Mouse (Mus musculus) neural tube, embryonic 15.5 days (tissue): ENCODE measurements at regions not wholly inside any gene's neighbourhood (a gene's known extent, or its start where the extent isn't known, plus 50 kb on each side); places are given as distances from the start of the nearest gene placed in this dataset.

Source experiments
- ATAC-seq: fragments of 200-750 bp; cut with Nextera tagmentation; 2 replicates; pipeline ENCODE4 v1.8.0; 2017; ENCODE audit warnings: mild to moderate bottlenecking, moderate TSS enrichment, moderate library complexity; ENCODE audit not compliant: low FRiP score
- H3K27ac ChIP-seq: fragments of 300-500 bp; sonication (generic); replicated peaks from 2 replicates; pipeline ENCODE4 v1.5.1; 2015; ENCODE audit warnings: mild to moderate bottlenecking, inconsistent platforms
- H3K27me3 ChIP-seq: fragments of 300-500 bp; sonication (generic); replicated peaks from 2 replicates; pipeline ENCODE4 v1.6.1; 2015; ENCODE audit warnings: inconsistent platforms
- H3K36me3 ChIP-seq: fragments of 300-500 bp; sonication (generic); 2 replicates; pipeline ENCODE4 v1.6.1; 2015; ENCODE audit warnings: inconsistent platforms
- H3K4me1 ChIP-seq: fragments of 300-500 bp; sonication (generic); 2 replicates; pipeline ENCODE4 v1.6.1; 2015; ENCODE audit warnings: inconsistent platforms
- H3K4me2 ChIP-seq: fragments of 300-500 bp; sonication (generic); 2 replicates; pipeline ENCODE4 v1.6.1; 2015; ENCODE audit warnings: inconsistent platforms, mild to moderate bottlenecking, moderate library complexity
- H3K4me3 ChIP-seq: fragments of 300-500 bp; sonication (generic); replicated peaks from 2 replicates; pipeline ENCODE4 v1.5.1; 2015; ENCODE audit warnings: mild to moderate bottlenecking, inconsistent platforms
- H3K9ac ChIP-seq: fragments of 300-500 bp; sonication (generic); replicated peaks from 2 replicates; pipeline ENCODE4 v1.6.1; 2015; ENCODE audit warnings: mild to moderate bottlenecking, inconsistent platforms
- H3K9me3 ChIP-seq: fragments of 300-500 bp; sonication (generic); replicated peaks from 2 replicates; pipeline ENCODE4 v1.6.1; 2016; ENCODE audit warnings: inconsistent platforms
- WGBS: fragments of 180-500 bp; shearing (Covaris S2); methylation state at CpG from one replicate; pipeline ENCODE4 v1.1.7; 2015; ENCODE audit warnings: mixed read lengths; 5-methylcytosine and 5-hydroxymethylcytosine counted together

- no peaks in the 10 kb centered on the region for H3K27me3 ChIP-seq
- H3K9me3 ChIP-seq, result no peaks in the 10 kb centered on the region
- no peak overlapping the region for H3K4me3 ChIP-seq
- no peak overlapping the region for H3K27ac ChIP-seq
- H3K36me3 ChIP-seq, result no peaks in the 10 kb centered on the region
- H3K9ac ChIP-seq, result no peak overlapping the region
- H3K4me1 ChIP-seq, result no peaks in the 10 kb centered on the region
- no peak overlapping the region for H3K4me2 ChIP-seq
- WGBS, result 90% methylated on average over 4 of the region's 4 CpGs
- no peak for ATAC-seq
Observed at GRCm38 (mm10) chr16:9208602-9209001, 378.7 kb downstream of the 1810013L24Rik start.

- H3K4me1 ChIP-seq, result no peaks in the 10 kb centered on the region
- H3K4me3 ChIP-seq, result no peak overlapping the region
- no peaks in the 10 kb centered on the region for H3K9me3 ChIP-seq
- H3K9ac ChIP-seq, result no peak overlapping the region
- no peaks in the 10 kb centered on the region for H3K27me3 ChIP-seq
- no peak for ATAC-seq
- no peak overlapping the region for H3K27ac ChIP-seq
- H3K36me3 ChIP-seq, result no peaks in the 10 kb centered on the region
- 80% methylated on average over 6 of the region's 6 CpGs for WGBS
- no peak overlapping the region for H3K4me2 ChIP-seq
Observed at GRCm38 (mm10) chr16:9211485-9211884, 381.6 kb downstream of the 1810013L24Rik start.

GRCm38 (mm10) chr16:9215131-9215530, 385.2 kb downstream of the 1810013L24Rik start:
- no peak for ATAC-seq
- Histone ChIP-seq H3K27me3 (no peaks in the 10 kb centered on the region), H3K9me3 (no peaks in the 10 kb centered on the region), H3K4me1 (no peaks in the 10 kb centered on the region; the same call in 1 of the 2 replicates), H3K36me3 (no peaks in the 10 kb centered on the region), H3K4me3 (no peak overlapping the region), H3K9ac (no peak overlapping the region), H3K27ac (no peak overlapping the region), H3K4me2 (no peak overlapping the region)
- 81% methylated on average over 1 of the region's 1 CpGs for WGBS

- WGBS, result 84% methylated on average over 7 of the region's 7 CpGs
- Histone ChIP-seq H3K27ac (no peak overlapping the region), H3K4me2 (no peak overlapping the region), H3K9ac (no peak overlapping the region), H3K4me1 (no peaks in the 10 kb centered on the region; the same call in 1 of the 2 replicates), H3K9me3 (no peaks in the 10 kb centered on the region), H3K4me3 (no peak overlapping the region), H3K36me3 (no peaks in the 10 kb centered on the region), H3K27me3 (no peaks in the 10 kb centered on the region)
- ATAC-seq, result no peak
Observed at GRCm38 (mm10) chr16:9217361-9217760, 387.5 kb downstream of the 1810013L24Rik start.

GRCm38 (mm10) chr16:9230178-9230577, 400.3 kb downstream of the 1810013L24Rik start:
- no peak for ATAC-seq
- Histone ChIP-seq H3K4me2 (no peak overlapping the region), H3K4me1 (no peaks in the 10 kb centered on the region), H3K9ac (no peak overlapping the region), H3K27ac (no peak overlapping the region), H3K36me3 (no peaks in the 10 kb centered on the region), H3K4me3 (no peak overlapping the region), H3K9me3 (no peaks in the 10 kb centered on the region), H3K27me3 (no peaks in the 10 kb centered on the region)

GRCm38 (mm10) chr16:9242099-9242498, 412.2 kb downstream of the 1810013L24Rik start:
- Histone ChIP-seq H3K4me3 (no peak overlapping the region), H3K27me3 (no peaks in the 10 kb centered on the region), H3K9me3 (no peaks in the 10 kb centered on the region), H3K4me1 (no peaks in the 10 kb centered on the region), H3K36me3 (no peaks in the 10 kb centered on the region), H3K9ac (no peak overlapping the region), H3K27ac (no peak overlapping the region), H3K4me2 (no peak overlapping the region)
- ATAC-seq, result no peak
- 94% methylated on average over 4 of the region's 4 CpGs for WGBS

GRCm38 (mm10) chr16:9247198-9247597, 417.3 kb downstream of the 1810013L24Rik start:
- no peaks in the 10 kb centered on the region for H3K9me3 ChIP-seq
- H3K9ac ChIP-seq, result no peak overlapping the region
- no peaks in the 10 kb centered on the region for H3K4me1 ChIP-seq
- H3K36me3 ChIP-seq, result no peaks in the 10 kb centered on the region
- 76% methylated on average over 3 of the region's 3 CpGs for WGBS
- no peak overlapping the region for H3K4me3 ChIP-seq
- H3K27ac ChIP-seq, result no peak overlapping the region
- no peak for ATAC-seq
- H3K27me3 ChIP-seq, result no peaks in the 10 kb centered on the region
- no peak overlapping the region for H3K4me2 ChIP-seq

- H3K4me3 ChIP-seq, result no peak overlapping the region
- H3K27me3 ChIP-seq, result no peaks in the 10 kb centered on the region
- H3K27ac ChIP-seq, result no peak overlapping the region
- WGBS, result 82% methylated on average over 1 of the region's 1 CpGs
- H3K36me3 ChIP-seq, result no peaks in the 10 kb centered on the region
- no peaks in the 10 kb centered on the region for H3K4me1 ChIP-seq
- no peak for ATAC-seq
- H3K9ac ChIP-seq, result no peak overlapping the region
- H3K9me3 ChIP-seq, result no peaks in the 10 kb centered on the region
- no peak overlapping the region for H3K4me2 ChIP-seq
Observed at GRCm38 (mm10) chr16:9253054-9253453, 423.2 kb downstream of the 1810013L24Rik start.

- Histone ChIP-seq H3K9me3 (no peaks in the 10 kb centered on the region), H3K27me3 (no peaks in the 10 kb centered on the region), H3K4me2 (no peak overlapping the region), H3K4me1 (no peaks in the 10 kb centered on the region), H3K9ac (no peak overlapping the region), H3K36me3 (no peaks in the 10 kb centered on the region), H3K27ac (no peak overlapping the region), H3K4me3 (no peak overlapping the region)
- no peak for ATAC-seq
- WGBS, result 56% methylated on average over 3 of the region's 3 CpGs
Observed at GRCm38 (mm10) chr16:9255351-9255750, 425.5 kb downstream of the 1810013L24Rik start.

- 82% methylated on average over 3 of the region's 3 CpGs for WGBS
Observed at GRCm38 (mm10) chr16:9260966-9261365, 431.1 kb downstream of the 1810013L24Rik start.

GRCm38 (mm10) chr16:9264554-9265145, 434.8 kb downstream of the 1810013L24Rik start:
- no peak for ATAC-seq

More at GRCm38 (mm10) chr16:9260966-9261365, 431.1 kb downstream of the 1810013L24Rik start:
- H3K27me3 ChIP-seq, result no peaks in the 10 kb centered on the region
- H3K9me3 ChIP-seq, result no peaks in the 10 kb centered on the region
- ATAC-seq, result no peak
- no peak overlapping the region for H3K4me3 ChIP-seq
- no peak overlapping the region for H3K27ac ChIP-seq
- no peak overlapping the region for H3K4me2 ChIP-seq
- no peaks in the 10 kb centered on the region for H3K36me3 ChIP-seq
- no peaks in the 10 kb centered on the region for H3K4me1 ChIP-seq
- no peak overlapping the region for H3K9ac ChIP-seq

GRCm38 (mm10) chr16:9267204-9267603, 437.3 kb downstream of the 1810013L24Rik start:
- Histone ChIP-seq H3K9me3 (no peaks in the 10 kb centered on the region), H3K9ac (no peak overlapping the region), H3K27ac (no peak overlapping the region), H3K27me3 (no peaks in the 10 kb centered on the region), H3K4me3 (no peak overlapping the region), H3K4me2 (no peak overlapping the region), H3K36me3 (no peaks in the 10 kb centered on the region), H3K4me1 (no peaks in the 10 kb centered on the region)
- no peak for ATAC-seq

More at GRCm38 (mm10) chr16:9264554-9265145, 434.8 kb downstream of the 1810013L24Rik start:
- no peaks in the 10 kb centered on the region for H3K9me3 ChIP-seq
- H3K4me1 ChIP-seq, result no peaks in the 10 kb centered on the region
- no peak overlapping the region for H3K4me2 ChIP-seq
- no peaks in the 10 kb centered on the region for H3K36me3 ChIP-seq
- H3K4me3 ChIP-seq, result no peak overlapping the region
- no peak overlapping the region for H3K27ac ChIP-seq
- no peak overlapping the region for H3K9ac ChIP-seq
- H3K27me3 ChIP-seq, result no peaks in the 10 kb centered on the region
- WGBS, result 47% methylated on average over 3 of the region's 3 CpGs
